Mouse (Mus musculus): Measurements from ENCODE around the gene Kmo. TPM values are rescaled to one million over a fixed set of nuclear protein-coding genes. Genes with fewer than 3 reads are reported as not detected.

The Kmo gene
- polyA plus RNA-seq, 1 experiment from 2014 or later: 0.22 TPM

- no peak overlapping the region for H3K9ac ChIP-seq (replicated peaks)
- no peaks in the 10 kb centered on the region for H3K4me1 ChIP-seq
- H3K4me3 ChIP-seq: no peak overlapping the region
- no peaks in the 10 kb centered on the region for H3K27me3 ChIP-seq
- 85% methylated on average over 6 of the region's 6 CpGs for whole genome bisulfite sequencing
- no peak for ATAC-seq (ENCODE audit: low FRiP score, low read depth)
- H3K36me3 ChIP-seq: 0 out of 2 replicates have a peak, but pooled peaks cover 4% of the 10 kb centered on the region
- H3K4me2 ChIP-seq (replicated peaks): no peak overlapping the region
- H3K9me3 ChIP-seq: no peaks in the 10 kb centered on the region
- H3K27ac ChIP-seq (replicated peaks): no peak overlapping the region
These were observed 54.9 kb downstream of the Kmo start for GRCm38 (mm10) chr1:175675116-175675515.

DNA sequence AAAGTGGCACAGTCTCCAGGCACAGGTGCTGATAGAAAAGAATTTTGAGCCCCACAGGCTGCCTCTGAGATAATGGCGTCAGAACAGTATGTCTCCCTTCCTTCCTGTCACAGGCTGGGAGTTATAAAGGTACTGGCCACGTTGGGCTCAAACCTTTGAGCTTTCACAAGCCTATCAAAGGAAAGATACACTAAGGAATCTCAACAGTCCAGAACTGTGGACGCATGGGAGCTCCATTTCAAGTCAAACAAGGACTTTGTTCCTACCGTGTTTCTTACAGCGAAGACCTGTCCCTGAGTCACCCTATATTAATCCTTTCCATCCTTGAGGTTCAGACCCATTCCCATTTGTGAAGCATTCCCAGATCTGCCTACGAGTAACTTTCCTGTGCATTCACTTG lies 57.3 kb downstream of the Kmo start:
- Histone ChIP-seq H3K9ac (replicated peaks) (no peak overlapping the region), H3K9me3 (no peaks in the 10 kb centered on the region), H3K4me1 (no peaks in the 10 kb centered on the region), H3K4me3 (no peak overlapping the region), H3K27ac (replicated peaks) (no peak overlapping the region), H3K36me3 (0 out of 2 replicates have a peak, but pooled peaks cover 4% of the 10 kb centered on the region), H3K27me3 (no peaks in the 10 kb centered on the region), H3K4me2 (replicated peaks) (no peak overlapping the region)
- 86% methylated on average over 6 of the region's 6 CpGs for WGBS
- ATAC-seq (ENCODE audit: low FRiP score, low read depth): no peak

- no peak for ATAC-seq (ENCODE audit: low FRiP score, low read depth)
- H3K9me3 ChIP-seq: no peaks in the 10 kb centered on the region
- no peak overlapping the region for H3K4me2 ChIP-seq (replicated peaks)
- no peak overlapping the region for H3K27ac ChIP-seq (replicated peaks)
- no peaks in the 10 kb centered on the region for H3K27me3 ChIP-seq
- whole genome bisulfite sequencing: 77% methylated on average over 6 of the region's 6 CpGs
- no peaks in the 10 kb centered on the region for H3K4me1 ChIP-seq
- peaks cover 9% of the 10 kb centered on the region; the same call in 1 of the 2 replicates for H3K36me3 ChIP-seq
- no peak overlapping the region for H3K4me3 ChIP-seq
- H3K9ac ChIP-seq (replicated peaks): no peak overlapping the region
These were observed 60.8 kb downstream of the Kmo start for GRCm38 (mm10) chr1:175680995-175681394.

DNA sequence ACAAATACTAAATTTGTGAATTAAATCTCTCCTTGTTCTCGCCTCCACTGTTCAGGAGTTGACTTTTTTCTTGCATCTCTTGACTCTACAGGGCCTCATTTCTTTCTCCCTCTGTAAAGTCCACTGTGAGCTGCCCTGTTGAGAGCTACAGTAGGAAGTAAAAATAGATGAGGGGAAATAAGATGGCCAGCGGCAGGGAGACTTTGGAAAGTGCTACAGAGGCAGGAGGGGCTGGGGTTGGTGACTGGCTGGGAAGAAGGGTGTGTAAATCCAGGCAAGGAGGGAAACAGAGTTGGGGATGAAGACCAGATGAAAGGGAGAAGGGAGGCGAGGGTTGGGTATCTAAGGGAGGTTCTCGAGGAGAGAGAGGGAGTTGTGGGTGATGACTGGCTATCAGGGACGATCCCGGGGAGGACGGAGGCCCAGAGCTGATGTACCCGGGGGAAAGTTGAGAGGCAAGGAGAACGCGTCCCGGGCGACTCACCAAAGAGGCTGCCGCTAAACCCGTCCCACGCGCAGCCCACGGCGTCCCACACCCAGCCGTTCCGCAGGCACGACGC lies 71.6 kb downstream of the Kmo start:
- 1% methylated on average over 22 of the region's 22 CpGs for WGBS
- Histone ChIP-seq H3K4me3 (peak overlapping the region; percentile 79), H3K4me2 (replicated peaks) (peak overlapping the region; percentile 68), H3K9me3 (no peaks in the 10 kb centered on the region), H3K27me3 (no peaks in the 10 kb centered on the region), H3K27ac (replicated peaks) (peak overlapping the region; percentile 89), H3K36me3 (peaks cover 15% of the 10 kb centered on the region), H3K9ac (replicated peaks) (peak overlapping the region; percentile 76), H3K4me1 (peaks cover 30% of the 10 kb centered on the region)
- no peak for ATAC-seq (ENCODE audit: low FRiP score, low read depth)

DNA sequence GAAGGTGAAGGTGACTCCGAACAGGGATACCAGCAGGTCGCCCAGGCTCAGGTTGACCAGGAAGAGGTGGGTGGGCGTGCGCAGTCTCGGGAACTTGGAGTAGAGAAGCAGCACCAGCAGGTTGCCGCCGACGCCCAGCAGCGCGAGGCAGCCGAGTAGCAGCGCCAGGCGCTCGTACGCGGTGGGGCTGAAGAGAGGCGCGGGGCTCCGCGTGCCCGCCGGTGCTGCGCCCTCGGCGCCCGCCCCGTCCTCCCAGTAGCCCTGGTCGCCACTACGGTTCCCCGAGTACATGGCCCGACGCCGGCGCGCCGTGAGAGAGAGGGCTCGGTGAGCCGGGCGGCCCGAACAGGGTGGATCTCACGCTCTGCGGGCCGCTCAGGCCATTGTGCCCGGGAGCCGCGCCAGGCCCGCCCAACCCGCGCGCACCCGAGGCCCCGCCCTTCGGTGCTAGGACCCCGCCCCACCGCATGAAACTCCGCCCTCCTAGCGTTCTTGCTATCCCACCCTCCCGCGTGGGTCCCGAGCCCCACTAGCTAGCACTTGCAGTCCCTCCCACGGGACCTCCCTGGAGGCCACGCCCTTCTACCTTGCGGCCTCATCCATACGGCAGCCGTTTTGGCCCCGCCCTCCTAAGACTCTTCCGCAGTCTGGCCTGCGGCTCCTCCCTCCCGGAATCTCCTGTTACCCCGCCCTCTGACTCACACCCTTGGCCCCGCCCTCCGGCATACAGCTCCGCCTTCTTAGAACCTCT lies 72.2 kb downstream of the Kmo start, which contains the start of the genes Opn3 and Chml:
Gene Opn3, minus strand, starts transcription at position 531 of the 751 bp plus-strand sequence.
Gene Chml, minus strand, starts transcription at position 656 of the 751 bp plus-strand sequence.
- Histone ChIP-seq H3K4me3 (peak within 1 kb of the TSS; percentile 79), H3K9me3 (no peaks in the 10 kb centered on the region), H3K36me3 (peaks cover 8% of the 10 kb centered on the region), H3K9ac (replicated peaks) (peak within 1 kb of the TSS; percentile 76), H3K4me1 (peaks cover 30% of the 10 kb centered on the region), H3K4me2 (replicated peaks) (peak within 1 kb of the TSS; percentile 68), H3K27ac (replicated peaks) (peak within 1 kb of the TSS; percentile 89), H3K27me3 (no peaks in the 10 kb centered on the region)
- WGBS: under 1% methylated on average over 71 of the region's 73 CpGs
- peak; percentile 96 for ATAC-seq (ENCODE audit: low FRiP score, low read depth)

DNA sequence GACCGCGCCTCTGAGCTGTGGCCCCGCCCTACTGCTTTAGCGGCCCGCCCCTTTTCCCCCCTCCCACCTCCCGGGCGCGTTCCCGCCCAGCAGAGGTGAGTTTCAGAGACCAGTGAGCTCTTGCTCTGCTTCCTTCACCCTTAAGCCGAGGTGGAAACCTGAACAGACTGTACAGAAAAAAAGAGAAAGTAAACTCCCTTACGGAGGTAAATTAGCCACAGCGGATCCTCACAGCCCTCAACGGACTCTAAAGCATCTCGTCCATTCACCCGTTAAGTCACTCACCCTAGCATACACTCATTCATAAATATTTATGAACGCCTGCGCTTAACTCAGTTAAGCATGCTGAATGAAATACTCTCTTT lies 72.8 kb downstream of the Kmo start:
- ATAC-seq (ENCODE audit: low FRiP score, low read depth): peak; percentile 76
- under 1% methylated on average over 17 of the region's 17 CpGs for WGBS
- Histone ChIP-seq H3K4me3 (peak overlapping the region; percentile 79), H3K4me1 (peaks cover 30% of the 10 kb centered on the region), H3K27me3 (no peaks in the 10 kb centered on the region), H3K27ac (replicated peaks) (no peak overlapping the region), H3K36me3 (peaks cover 3% of the 10 kb centered on the region), H3K9me3 (no peaks in the 10 kb centered on the region), H3K9ac (replicated peaks) (0 out of 2 replicates have a peak overlapping the region, but pooled peaks have one; percentile 11), H3K4me2 (replicated peaks) (peak overlapping the region; percentile 68)

- Histone ChIP-seq H3K27ac (replicated peaks) (no peak overlapping the region), H3K4me3 (peak overlapping the region; percentile 79), H3K36me3 (no peaks in the 10 kb centered on the region), H3K4me1 (peaks cover 30% of the 10 kb centered on the region), H3K9me3 (no peaks in the 10 kb centered on the region), H3K4me2 (replicated peaks) (peak overlapping the region; percentile 68), H3K27me3 (no peaks in the 10 kb centered on the region), H3K9ac (replicated peaks) (0 out of 2 replicates have a peak overlapping the region, but pooled peaks have one; percentile 11)
- WGBS: 43% methylated on average over 12 of the region's 12 CpGs
- peak; percentile 5; the same call in 1 of the 2 replicates for ATAC-seq (ENCODE audit: low FRiP score, low read depth)
These were observed 73.3 kb downstream of the Kmo start for GRCm38 (mm10) chr1:175693429-175693960.

DNA sequence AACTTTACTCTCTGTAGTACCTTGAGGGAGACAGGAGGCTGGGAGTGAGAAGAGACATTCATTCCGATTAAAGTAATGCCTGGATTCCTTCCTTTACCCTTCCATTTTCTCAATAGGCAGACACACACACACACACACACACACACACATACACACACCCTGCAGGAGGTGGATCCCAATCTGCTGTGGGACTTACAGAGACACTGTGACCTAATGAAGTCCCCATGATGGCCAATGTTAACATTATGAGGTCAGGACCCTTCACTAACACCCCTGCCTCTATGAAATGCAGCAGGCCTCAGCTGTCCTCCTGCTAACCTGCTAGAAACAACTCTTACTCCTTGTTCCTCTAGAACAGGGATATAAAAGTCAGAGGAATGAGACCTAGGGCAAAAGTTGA lies 78.1 kb downstream of the Kmo start, which contains the start of gene Wdr64:
Gene Wdr64, plus strand, starts transcription at position 301 of the 400 bp plus-strand sequence.
- Histone ChIP-seq H3K27me3 (no peaks in the 10 kb centered on the region), H3K9me3 (no peaks in the 10 kb centered on the region), H3K9ac (replicated peaks) (no peak within 1 kb of the TSS), H3K4me1 (0 out of 2 replicates have a peak, but pooled peaks cover 5% of the 10 kb centered on the region), H3K36me3 (no peaks in the 10 kb centered on the region), H3K4me2 (replicated peaks) (no peak within 1 kb of the TSS), H3K4me3 (no peak within 1 kb of the TSS), H3K27ac (replicated peaks) (no peak within 1 kb of the TSS)
- WGBS: 86% methylated on average over 1 of the region's 1 CpGs
- ATAC-seq (ENCODE audit: low FRiP score, low read depth): no peak

DNA sequence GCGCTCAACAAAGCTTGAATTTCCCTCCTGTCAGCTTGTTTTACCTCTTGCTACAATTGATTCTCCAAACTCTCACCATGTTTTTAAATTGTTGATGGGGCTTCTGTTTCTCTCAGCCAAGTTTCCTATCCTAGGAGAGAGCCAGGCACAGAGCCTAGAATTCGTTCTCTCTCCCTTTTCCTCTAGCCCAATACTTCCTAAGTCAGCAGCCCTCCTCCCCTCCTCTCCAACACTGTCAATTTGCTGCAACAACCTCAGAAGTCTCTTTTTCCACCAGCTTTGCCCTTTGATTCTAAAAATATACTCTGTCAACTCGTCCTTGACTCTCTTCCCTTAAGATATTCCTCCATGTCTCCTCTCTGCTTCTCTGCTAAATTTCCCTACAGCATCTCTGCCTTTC lies 79.2 kb downstream of the Kmo start:
- Histone ChIP-seq H3K36me3 (no peaks in the 10 kb centered on the region), H3K9ac (replicated peaks) (no peak overlapping the region), H3K9me3 (no peaks in the 10 kb centered on the region), H3K4me1 (no peaks in the 10 kb centered on the region), H3K27me3 (no peaks in the 10 kb centered on the region), H3K27ac (replicated peaks) (no peak overlapping the region), H3K4me3 (no peak overlapping the region), H3K4me2 (replicated peaks) (no peak overlapping the region)
- ATAC-seq (ENCODE audit: low FRiP score, low read depth): no peak
- whole genome bisulfite sequencing: 72% methylated on average over 3 of the region's 3 CpGs

GRCm38 (mm10) chr1:175699796-175700195 lies 79.6 kb downstream of the Kmo start:
- Histone ChIP-seq H3K27me3 (no peaks in the 10 kb centered on the region), H3K9me3 (no peaks in the 10 kb centered on the region), H3K4me3 (no peak overlapping the region), H3K4me1 (no peaks in the 10 kb centered on the region), H3K4me2 (replicated peaks) (no peak overlapping the region), H3K9ac (replicated peaks) (no peak overlapping the region), H3K27ac (replicated peaks) (no peak overlapping the region), H3K36me3 (no peaks in the 10 kb centered on the region)
- WGBS: 50% methylated on average over 4 of the region's 4 CpGs
- ATAC-seq (ENCODE audit: low FRiP score, low read depth): no peak

GRCm38 (mm10) chr1:175701145-175701544 lies 81.0 kb downstream of the Kmo start:
- H3K9ac ChIP-seq (replicated peaks): no peak overlapping the region
- H3K9me3 ChIP-seq: no peaks in the 10 kb centered on the region
- no peak overlapping the region for H3K27ac ChIP-seq (replicated peaks)
- H3K4me3 ChIP-seq: no peak overlapping the region
- WGBS: 83% methylated on average over 4 of the region's 4 CpGs
- ATAC-seq (ENCODE audit: low FRiP score, low read depth): no peak
- no peaks in the 10 kb centered on the region for H3K36me3 ChIP-seq
- no peak overlapping the region for H3K4me2 ChIP-seq (replicated peaks)
- H3K4me1 ChIP-seq: no peaks in the 10 kb centered on the region
- no peaks in the 10 kb centered on the region for H3K27me3 ChIP-seq

GRCm38 (mm10) chr1:175707599-175707998 lies 87.4 kb downstream of the Kmo start:
- H3K9ac ChIP-seq (replicated peaks): no peak overlapping the region
- H3K4me3 ChIP-seq: no peak overlapping the region
- no peaks in the 10 kb centered on the region for H3K36me3 ChIP-seq
- H3K4me2 ChIP-seq (replicated peaks): no peak overlapping the region
- H3K27ac ChIP-seq (replicated peaks): no peak overlapping the region
- no peaks in the 10 kb centered on the region for H3K27me3 ChIP-seq
- ATAC-seq (ENCODE audit: low FRiP score, low read depth): no peak
- no peaks in the 10 kb centered on the region for H3K4me1 ChIP-seq
- no peaks in the 10 kb centered on the region for H3K9me3 ChIP-seq
- WGBS: 80% methylated on average over 5 of the region's 5 CpGs
